Mouse (Mus musculus) E14TG2a.4 (cell line): Measurements from ENCODE around the gene 4931428F04Rik.
A peak's percentile ranks its signal among the peaks of the same experiment; 100 is the strongest.

Source experiments
- H3K27me3 ChIP-seq: 2 replicates; pipeline ENCODE4 v1.6.1; 2014; ENCODE audit warnings: low read length, control low read depth; ENCODE audit not compliant: insufficient read depth
- H3K36me3 ChIP-seq: 2 replicates; pipeline ENCODE4 v1.6.1; 2014; ENCODE audit warnings: low read length, control low read depth; ENCODE audit not compliant: insufficient read depth
- H3K4me1 ChIP-seq: replicated peaks from 2 replicates; pipeline ENCODE4 v1.6.1; 2014; ENCODE audit warnings: low read depth, low read length, control low read depth
- H3K4me3 ChIP-seq: replicated peaks from 2 replicates; pipeline ENCODE4 v1.5.1; 2014; ENCODE audit warnings: mild to moderate bottlenecking, low read length
- H3K9me3 ChIP-seq: 2 replicates; pipeline ENCODE4 v1.6.1; 2014; ENCODE audit warnings: low read length, control low read depth
- CTCF ChIP-seq: conservative IDR thresholded peaks from 2 replicates; pipeline ENCODE4 v1.5.1; 2014; ENCODE audit warnings: low read length
- NANOG ChIP-seq: IDR thresholded peaks from 2 replicates; pipeline ENCODE4 v1.6.1; 2014; ENCODE audit warnings: borderline replicate concordance, low read length, mixed read lengths
- POU5F1 ChIP-seq: IDR thresholded peaks from 2 replicates; pipeline ENCODE4 v1.6.1; 2014; ENCODE audit warnings: low read length, borderline replicate concordance

The 4931428F04Rik gene

GRCm38 (mm10) chr8:105289805-105290460 is at the start of gene 4931428F04Rik:
Gene 4931428F04Rik, minus strand, starts transcription at chr8:105289864.
- Histone ChIP-seq H3K4me1 (peaks cover 73% of the 10 kb centered on the region), H3K27me3 (peaks cover 42% of the 10 kb centered on the region), H3K4me3 (peak within 1 kb of the TSS; percentile 87), H3K9me3 (no peaks in the 10 kb centered on the region), H3K36me3 (peaks cover 10% of the 10 kb centered on the region)
- no peak for TF ChIP-seq NANOG
- TF ChIP-seq POU5F1 = no peak
- TF ChIP-seq CTCF = no peak; the same call in 1 of the 2 replicates

- Histone ChIP-seq H3K36me3 (peaks cover 27% of the 10 kb centered on the region), H3K4me3 (no peak overlapping the region), H3K27me3 (peaks cover 4% of the 10 kb centered on the region; the same call in 1 of the 2 replicates), H3K4me1 (peaks cover 76% of the 10 kb centered on the region), H3K9me3 (no peaks in the 10 kb centered on the region)
- no peak for TF ChIP-seq CTCF
- TF ChIP-seq NANOG = no peak
- TF ChIP-seq POU5F1 = no peak
Measured at GRCm38 (mm10) chr8:105338992-105339391, 49.3 kb upstream of the 4931428F04Rik start.

GRCm38 (mm10) chr8:105336373-105337130 is 46.9 kb upstream of the 4931428F04Rik start:
- Histone ChIP-seq H3K9me3 (no peaks in the 10 kb centered on the region), H3K27me3 (peaks cover 4% of the 10 kb centered on the region; the same call in 1 of the 2 replicates), H3K4me1 (peaks cover 71% of the 10 kb centered on the region), H3K4me3 (peak overlapping the region; percentile 81), H3K36me3 (peaks cover 43% of the 10 kb centered on the region)
- TF ChIP-seq CTCF = no peak
- TF ChIP-seq POU5F1 = no peak
- TF ChIP-seq NANOG = no peak

GRCm38 (mm10) chr8:105332523-105332922 is 42.9 kb upstream of the 4931428F04Rik start:
- H3K27me3 ChIP-seq = no peaks in the 10 kb centered on the region
- H3K36me3 ChIP-seq = peaks cover 79% of the 10 kb centered on the region
- TF ChIP-seq CTCF = no peak
- TF ChIP-seq NANOG = no peak
- no peak for TF ChIP-seq POU5F1
- 0 out of 2 replicates have a peak overlapping the region, but pooled peaks have one; percentile 13 for H3K4me3 ChIP-seq
- peaks cover 80% of the 10 kb centered on the region for H3K4me1 ChIP-seq
- no peaks in the 10 kb centered on the region for H3K9me3 ChIP-seq

GRCm38 (mm10) chr8:105331931-105332330 is 42.3 kb upstream of the 4931428F04Rik start:
- peaks cover 80% of the 10 kb centered on the region for H3K4me1 ChIP-seq
- 0 out of 2 replicates have a peak overlapping the region, but pooled peaks have one; percentile 29 for H3K4me3 ChIP-seq
- H3K27me3 ChIP-seq = no peaks in the 10 kb centered on the region
- no peaks in the 10 kb centered on the region for H3K9me3 ChIP-seq
- peaks cover 81% of the 10 kb centered on the region for H3K36me3 ChIP-seq
- TF ChIP-seq POU5F1 (no peak), NANOG (no peak), CTCF (no peak)

GRCm38 (mm10) chr8:105331469-105331868 is 41.8 kb upstream of the 4931428F04Rik start:
- H3K27me3 ChIP-seq = no peaks in the 10 kb centered on the region
- 0 out of 2 replicates have a peak overlapping the region, but pooled peaks have one; percentile 29 for H3K4me3 ChIP-seq
- H3K4me1 ChIP-seq = peaks cover 78% of the 10 kb centered on the region
- TF ChIP-seq CTCF = no peak
- TF ChIP-seq POU5F1 = no peak
- no peak for TF ChIP-seq NANOG
- H3K9me3 ChIP-seq = no peaks in the 10 kb centered on the region
- H3K36me3 ChIP-seq = peaks cover 81% of the 10 kb centered on the region

GRCm38 (mm10) chr8:105330325-105330724 is 40.7 kb upstream of the 4931428F04Rik start:
- Histone ChIP-seq H3K4me3 (peak overlapping the region; percentile 10; the same call in 1 of the 2 replicates), H3K36me3 (peaks cover 72% of the 10 kb centered on the region), H3K4me1 (peaks cover 72% of the 10 kb centered on the region), H3K27me3 (no peaks in the 10 kb centered on the region), H3K9me3 (no peaks in the 10 kb centered on the region)
- TF ChIP-seq CTCF = no peak
- TF ChIP-seq POU5F1 = no peak
- TF ChIP-seq NANOG = no peak

GRCm38 (mm10) chr8:105326968-105327367 is 37.3 kb upstream of the 4931428F04Rik start:
- peaks cover 64% of the 10 kb centered on the region for H3K36me3 ChIP-seq
- peak overlapping the region; percentile 96 for H3K4me3 ChIP-seq
- H3K9me3 ChIP-seq = no peaks in the 10 kb centered on the region
- peaks cover 63% of the 10 kb centered on the region for H3K4me1 ChIP-seq
- H3K27me3 ChIP-seq = no peaks in the 10 kb centered on the region
- TF ChIP-seq CTCF = no peak
- no peak for TF ChIP-seq NANOG
- TF ChIP-seq POU5F1 = no peak
